Mouse (Mus musculus) megakaryocyte, adult 5-6 weeks (primary cell): ENCODE measurements around the gene Lime1. TPM values are rescaled to one million over a fixed set of nuclear protein-coding genes. Genes with fewer than 3 reads are reported as not detected.

Source experiments
- ATAC-seq: 2 replicates; pipeline ENCODE4 v1.8.0; 2016; ENCODE audit warnings: mild to moderate bottlenecking, inconsistent platforms; ENCODE audit not compliant: poor library complexity, severe bottlenecking
- total RNA-seq, 2 experiments: library from RNA; stranded (forward) in 1 of 2; stranded (reverse) in 1 of 2; fragments of 153-499, 151-499 nt in 1 of 2; fragments of 221-1000, 200-1000 nt in 1 of 2; gene quantifications; 2 replicates each; pipeline versions ENCODE4 v1.2.3 to v1.2.4; 2015 to 2017

Gene Lime1
- total RNA-seq, 2 experiments from 2014 or later: 21.5 to 28.9 TPM

DNA sequence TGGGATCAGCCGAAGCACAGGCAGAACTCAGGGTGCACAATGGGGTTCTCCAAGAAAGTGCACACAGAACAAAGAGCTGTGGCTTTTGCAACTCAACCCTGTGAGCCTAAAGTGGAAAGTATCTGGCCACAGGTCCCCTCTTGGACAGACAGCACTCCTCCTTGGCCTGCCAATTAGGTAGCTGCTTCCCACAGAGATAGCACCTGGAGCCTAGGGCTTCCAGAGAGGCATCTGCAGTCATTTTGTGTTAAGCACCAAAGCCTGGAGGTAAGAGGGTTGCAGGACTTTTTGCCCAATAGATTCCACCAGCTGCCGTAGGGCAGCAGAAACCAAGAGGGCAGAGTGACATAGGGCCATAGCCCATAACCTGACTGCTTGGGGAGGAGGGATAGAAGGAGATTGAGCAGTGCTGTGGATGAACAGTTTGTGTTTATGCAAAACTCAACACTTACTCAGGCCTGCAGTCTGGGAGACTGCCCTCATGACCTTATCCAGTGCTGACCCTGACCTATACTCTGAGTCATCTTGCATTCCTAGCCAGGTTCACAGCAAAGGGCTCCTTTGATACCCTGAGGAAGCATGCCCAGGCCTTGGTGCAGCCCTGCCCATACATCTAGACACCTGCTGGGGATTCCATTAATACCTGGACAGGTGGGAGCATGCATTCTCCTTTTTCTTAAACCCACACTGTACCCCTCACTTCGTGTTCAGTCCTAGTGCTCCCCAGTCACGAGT is 10.4 kb downstream of the Lime1 start:
- ATAC-seq: no peak

- ATAC-seq: no peak
These were observed 11.1 kb downstream of the Lime1 start for GRCm38 (mm10) chr2:181391022-181391421.

- no peak for ATAC-seq
These were observed 11.7 kb downstream of the Lime1 start for GRCm38 (mm10) chr2:181391541-181391940.

- ATAC-seq: peak; percentile 93
These were observed 12.8 kb downstream of the Lime1 start for GRCm38 (mm10) chr2:181392600-181393213.

- no peak for ATAC-seq
These were observed 14.2 kb downstream of the Lime1 start for GRCm38 (mm10) chr2:181394086-181394485.

DNA sequence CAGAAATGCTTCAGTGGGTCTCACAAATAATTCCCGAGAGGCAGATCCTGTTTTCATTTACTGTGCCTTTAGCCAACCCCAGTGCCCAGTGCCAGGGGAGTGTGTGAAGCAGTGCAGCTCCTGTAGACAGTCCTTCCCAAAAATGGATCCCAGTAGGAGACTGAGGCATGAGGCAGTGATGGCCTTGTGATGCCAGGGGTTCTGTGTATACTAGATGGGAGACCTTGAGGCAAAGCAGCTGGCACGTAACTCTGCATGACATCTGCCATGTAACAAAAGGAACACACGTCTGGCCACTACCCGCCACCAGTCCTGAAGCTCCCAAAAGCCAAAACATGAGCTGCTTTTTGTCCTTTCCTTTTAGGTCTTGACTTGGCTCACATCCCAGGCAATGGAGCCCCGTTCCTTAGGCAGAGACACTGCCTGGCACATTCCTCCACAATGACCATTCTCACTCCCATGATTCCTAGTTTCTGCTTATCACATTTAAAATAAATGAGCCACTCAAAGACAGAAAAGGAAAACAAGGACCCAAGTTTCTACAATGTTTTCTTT is 17.4 kb downstream of the Lime1 start:
- ATAC-seq: no peak

DNA sequence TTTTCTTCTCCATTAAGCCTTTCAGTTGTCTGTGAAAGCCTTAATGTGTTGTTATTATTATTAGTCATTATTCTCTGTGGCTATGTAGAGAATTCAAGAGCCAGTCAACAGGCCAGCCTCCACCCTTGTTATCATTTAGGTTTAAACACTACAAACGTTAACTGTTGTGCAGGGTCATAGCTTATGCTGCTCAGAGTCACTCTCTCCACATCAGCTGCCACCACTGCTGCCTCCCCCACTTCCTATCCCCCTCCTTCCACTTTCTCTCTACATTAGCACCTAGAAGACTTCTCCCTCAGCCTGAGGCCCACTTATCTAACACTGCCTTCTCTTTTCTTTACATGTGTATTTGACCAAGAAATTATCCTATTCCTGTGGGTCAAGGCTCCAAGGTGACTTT is 21.6 kb downstream of the Lime1 start:
- ATAC-seq: no peak

GRCm38 (mm10) chr2:181403722-181404121 is 23.8 kb downstream of the Lime1 start:
- ATAC-seq: no peak

DNA sequence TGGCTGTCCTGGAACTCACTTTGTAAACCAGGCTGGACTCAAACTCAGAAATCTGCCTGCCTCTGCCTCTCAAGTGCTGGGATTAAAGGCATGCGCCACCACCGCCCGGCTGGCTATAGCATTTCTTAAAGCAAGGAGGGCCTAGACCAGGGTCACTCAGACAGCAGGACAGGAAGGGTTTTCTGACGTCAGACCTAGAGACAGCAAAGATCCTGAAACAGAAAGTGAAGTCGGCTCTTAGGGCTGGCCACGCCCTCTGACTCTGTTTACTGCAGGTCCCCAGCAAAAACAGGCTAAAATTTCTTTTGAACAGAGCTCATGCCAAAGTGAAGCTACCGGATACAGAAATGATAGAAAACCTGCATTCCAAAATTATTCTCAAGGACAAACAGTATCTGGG is 29.8 kb downstream of the Lime1 start:
- peak; percentile 34; the same call in 1 of the 2 replicates for ATAC-seq

DNA sequence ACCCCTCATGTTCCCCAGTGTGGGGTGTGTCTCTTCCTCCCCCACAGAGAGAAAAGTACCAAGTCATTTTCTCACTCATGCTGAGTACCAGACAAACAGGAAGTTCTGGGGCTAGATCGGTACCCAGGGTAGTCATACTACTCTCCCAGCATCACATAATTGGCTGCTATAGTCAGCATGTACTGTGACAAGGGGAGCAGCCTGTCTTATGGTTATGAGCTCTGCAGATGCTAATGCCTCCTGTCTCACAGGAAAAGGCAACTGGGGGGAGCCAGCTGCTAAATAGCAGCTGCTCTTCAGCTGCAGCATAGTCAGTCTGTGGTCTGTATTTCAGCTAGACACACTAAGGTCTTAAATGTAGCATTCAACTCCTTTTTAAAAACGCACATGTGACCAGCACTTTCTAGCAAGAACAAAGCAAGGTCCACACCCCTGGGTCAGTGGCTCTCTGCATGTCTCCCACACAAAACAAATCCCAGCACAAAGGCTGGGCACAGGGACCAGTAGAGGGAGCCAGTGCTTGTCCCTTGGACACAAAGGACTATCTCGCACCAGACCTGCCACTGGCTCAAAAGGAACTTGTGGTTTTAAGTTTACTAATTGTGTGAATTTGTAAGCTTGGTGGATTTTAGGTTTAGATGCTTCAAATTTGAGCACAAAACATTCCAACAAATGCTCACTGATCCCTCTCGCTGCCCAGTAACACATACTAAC is 31.0 kb downstream of the Lime1 start:
- ATAC-seq: peak; percentile 95

- ATAC-seq: no peak
These were observed 33.3 kb downstream of the Lime1 start for GRCm38 (mm10) chr2:181413141-181413540.

DNA sequence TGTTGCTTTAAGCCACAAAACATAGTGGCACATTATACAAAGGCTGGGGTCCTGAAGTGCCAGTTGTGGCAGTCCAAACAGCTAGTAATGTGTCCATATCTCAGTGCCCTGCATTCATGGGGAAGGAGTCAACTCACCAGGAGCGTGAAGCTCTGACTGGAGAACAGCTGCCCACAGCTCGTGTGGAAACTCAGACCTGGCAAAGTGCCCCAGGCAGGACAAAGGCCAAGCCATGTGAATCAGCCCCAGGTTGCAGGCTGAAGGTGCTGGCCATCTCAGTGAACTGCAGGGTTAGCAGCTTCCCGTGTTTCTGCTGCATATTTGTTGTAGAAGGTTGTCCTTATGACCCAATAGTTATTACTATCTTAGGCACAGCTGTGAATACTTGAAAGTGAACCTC is 36.1 kb downstream of the Lime1 start:
- no peak for ATAC-seq

DNA sequence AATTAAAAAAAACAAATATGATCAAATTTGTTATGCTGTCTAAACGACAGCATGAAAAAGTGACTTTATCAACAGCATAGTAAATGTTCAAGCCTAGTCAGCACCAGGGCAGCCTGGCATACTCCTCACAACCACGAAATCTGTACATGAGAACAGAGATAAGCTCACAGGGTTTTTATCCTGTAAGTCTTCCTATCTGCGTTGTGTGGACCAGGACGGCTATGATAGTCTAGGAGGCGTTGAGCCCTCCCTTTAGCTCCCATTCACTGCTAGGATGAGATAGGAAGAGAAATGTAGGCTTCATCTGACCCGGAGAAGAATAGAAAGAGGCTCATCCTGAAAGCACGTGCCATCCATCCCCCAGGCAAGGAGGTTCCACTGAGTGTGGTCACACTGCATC is 39.5 kb downstream of the Lime1 start:
- no peak for ATAC-seq

GRCm38 (mm10) chr2:181420426-181420825 is 40.5 kb downstream of the Lime1 start:
- ATAC-seq: no peak

DNA sequence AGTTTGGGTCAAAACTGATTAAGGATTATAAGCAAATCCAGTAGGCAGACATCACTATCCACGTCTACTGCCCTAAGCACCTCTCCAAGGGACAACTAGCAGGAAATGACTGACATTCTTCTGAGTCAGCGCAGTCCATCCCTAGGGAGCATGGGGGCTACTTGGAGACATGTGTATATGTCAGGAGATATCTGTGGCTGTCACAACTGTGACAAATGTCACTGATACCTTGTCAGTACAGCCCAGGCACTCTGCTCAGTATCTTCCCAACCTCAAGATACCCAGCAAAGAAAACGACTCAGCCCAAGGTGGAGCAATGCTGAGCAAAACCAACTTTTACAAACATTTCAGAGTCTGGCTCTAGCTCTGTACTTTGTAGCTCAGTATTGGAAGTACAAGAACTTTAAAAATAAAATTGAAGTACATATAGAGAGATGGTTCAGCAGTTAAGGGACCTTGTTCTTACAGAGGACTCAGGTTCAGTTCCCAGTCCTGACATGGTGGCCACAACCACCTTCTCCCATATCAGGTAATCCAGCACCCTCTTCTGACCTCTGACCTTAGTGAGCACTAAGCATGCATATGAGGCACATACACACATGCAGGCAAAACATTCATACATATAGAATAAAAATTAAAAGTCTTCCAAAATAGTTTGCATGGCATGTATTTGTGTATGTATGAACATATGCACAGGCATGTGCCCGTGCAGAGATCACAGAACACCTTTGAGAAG is 41.2 kb downstream of the Lime1 start:
- ATAC-seq: no peak

- no peak for ATAC-seq
These were observed 44.0 kb downstream of the Lime1 start for GRCm38 (mm10) chr2:181423834-181424233.

Other genes with a start within 250 kb of the Lime1 start
- gene Kcnq2, start 244.8 kb upstream of the Lime1 start, total RNA-seq (2015): not detected in 2 replicates
- not detected in 2 replicates for gene Kcnq2, start 244.8 kb upstream of the Lime1 start, total RNA-seq (2017)
- gene Eef1a2, start 223.1 kb upstream of the Lime1 start, total RNA-seq (2015): not detected in 2 replicates
- not detected in 2 replicates for gene Eef1a2, start 223.1 kb upstream of the Lime1 start, total RNA-seq (2017)
- gene Ppdpf, start 192.8 kb upstream of the Lime1 start, total RNA-seq (2015): 87.9 and 88.9 TPM in 2 replicates
- 55.7 and 56.1 TPM in 2 replicates for gene Ppdpf, start 192.8 kb upstream of the Lime1 start, total RNA-seq (2017)
- gene Ptk6, start 177.3 kb upstream of the Lime1 start, total RNA-seq (2015): not detected in 2 replicates
- not detected in 2 replicates for gene Ptk6, start 177.3 kb upstream of the Lime1 start, total RNA-seq (2017)
- not detected in 2 replicates for gene Srms, start 166.9 kb upstream of the Lime1 start, total RNA-seq (2015)
- not detected in 2 replicates for gene Srms, start 166.9 kb upstream of the Lime1 start, total RNA-seq (2017)
- gene Fndc11, start 160.1 kb upstream of the Lime1 start, total RNA-seq (2015): not detected in 2 replicates
- not detected in 2 replicates for gene Fndc11, start 160.1 kb upstream of the Lime1 start, total RNA-seq (2017)
- 13.5 and 14.2 TPM in 2 replicates for gene Helz2, start 138.1 kb upstream of the Lime1 start, total RNA-seq (2015)
- gene Helz2, start 138.1 kb upstream of the Lime1 start, total RNA-seq (2017): 11.0 and 14.6 TPM in 2 replicates
- gene Gmeb2, start 92.0 kb upstream of the Lime1 start, total RNA-seq (2015): 12.5 and 16.6 TPM in 2 replicates
- gene Gmeb2, start 92.0 kb upstream of the Lime1 start, total RNA-seq (2017): 13.4 and 23.9 TPM in 2 replicates
- not detected in 2 replicates for gene Stmn3, start 65.6 kb upstream of the Lime1 start, total RNA-seq (2015)
- not detected in 2 replicates for gene Stmn3, start 65.6 kb upstream of the Lime1 start, total RNA-seq (2017)
- 26.8 and 34.1 TPM in 2 replicates for gene Rtel1, start 60.3 kb upstream of the Lime1 start, total RNA-seq (2015)
- gene Rtel1, start 60.3 kb upstream of the Lime1 start, total RNA-seq (2017): 21.6 and 25.8 TPM in 2 replicates
- gene Zgpat, start 15.2 kb upstream of the Lime1 start, total RNA-seq (2015): 4.9 and 7.9 TPM in 2 replicates
- gene Zgpat, start 15.2 kb upstream of the Lime1 start, total RNA-seq (2017): 28.0 and 29.5 TPM in 2 replicates
- 22.8 and 29.9 TPM in 2 replicates for gene Arfrp1, start 14.7 kb upstream of the Lime1 start, total RNA-seq (2015)
- 37.2 and 43.3 TPM in 2 replicates for gene Arfrp1, start 14.7 kb upstream of the Lime1 start, total RNA-seq (2017)
- gene Zbtb46, start 79.3 kb downstream of the Lime1 start, total RNA-seq (2015): 1.4 and 2.5 TPM in 2 replicates
- 2.3 and 3.9 TPM in 2 replicates for gene Zbtb46, start 79.3 kb downstream of the Lime1 start, total RNA-seq (2017)
- gene Abhd16b, start 113.1 kb downstream of the Lime1 start, total RNA-seq (2015): not detected in 2 replicates
- not detected in 2 replicates for gene Abhd16b, start 113.1 kb downstream of the Lime1 start, total RNA-seq (2017)
- gene Tpd52l2, start 117.1 kb downstream of the Lime1 start, total RNA-seq (2015): 37.8 and 55.2 TPM in 2 replicates
- 61.6 and 102 TPM in 2 replicates for gene Tpd52l2, start 117.1 kb downstream of the Lime1 start, total RNA-seq (2017)
- gene Dnajc5, start 140.4 kb downstream of the Lime1 start, total RNA-seq (2015): 32.2 and 35.1 TPM in 2 replicates
- gene Dnajc5, start 140.4 kb downstream of the Lime1 start, total RNA-seq (2017): 39.7 and 44.9 TPM in 2 replicates
- 86.0 and 103 TPM in 2 replicates for gene Uckl1, start 204.8 kb downstream of the Lime1 start, total RNA-seq (2015)
- gene Uckl1, start 204.8 kb downstream of the Lime1 start, total RNA-seq (2017): 65.2 and 79.3 TPM in 2 replicates
- gene Prpf6, start 211.8 kb downstream of the Lime1 start, total RNA-seq (2015): 13.3 and 15.1 TPM in 2 replicates
- 68.0 and 68.1 TPM in 2 replicates for gene Prpf6, start 211.8 kb downstream of the Lime1 start, total RNA-seq (2017)
- gene Zfp512b, start 212.7 kb downstream of the Lime1 start, total RNA-seq (2015): 3.6 and 4.7 TPM in 2 replicates
- 8.1 and 9.9 TPM in 2 replicates for gene Zfp512b, start 212.7 kb downstream of the Lime1 start, total RNA-seq (2017)
- 7.4 and 9.7 TPM in 2 replicates for gene Samd10, start 219.1 kb downstream of the Lime1 start, total RNA-seq (2015)
- 2.3 and 2.8 TPM in 2 replicates for gene Samd10, start 219.1 kb downstream of the Lime1 start, total RNA-seq (2017)